Mouse (Mus musculus) urinary bladder, postnatal 14 days (tissue): Measurements from ENCODE around the gene Anapc16.
"Not testable (repeated sequence)": the region's sequence is repeated elsewhere in the genome, so short reads cannot be mapped to it uniquely, and the experiment has no call there.

Experiments used
- DNase-seq: peaks from one replicate; pipeline ENCODE4 v3.0.0; 2021; ENCODE audit warnings: low spot score

Gene Anapc16

GRCm38 (mm10) chr10:59999057-59999456 lies 3.9 kb downstream of the Anapc16 start:
- no peak for DNase-seq

- DNase-seq: peak; percentile 40
These were observed 5.3 kb downstream of the Anapc16 start for GRCm38 (mm10) chr10:59997591-59997990.

GRCm38 (mm10) chr10:59995889-59996288 lies 7.0 kb downstream of the Anapc16 start:
- no peak for DNase-seq

GRCm38 (mm10) chr10:59993813-59994212 lies 9.1 kb downstream of the Anapc16 start:
- not testable (repeated sequence) for DNase-seq

- DNase-seq: no peak
These were observed 10.9 kb downstream of the Anapc16 start for GRCm38 (mm10) chr10:59992024-59992423.

GRCm38 (mm10) chr10:59991262-59991880 lies 11.6 kb downstream of the Anapc16 start:
- no peak for DNase-seq

GRCm38 (mm10) chr10:59990393-59990792 lies 12.5 kb downstream of the Anapc16 start:
- DNase-seq: no peak

- no peak for DNase-seq
These were observed 14.9 kb downstream of the Anapc16 start for GRCm38 (mm10) chr10:59988036-59988435.

GRCm38 (mm10) chr10:59982379-59982873 lies 20.5 kb downstream of the Anapc16 start:
- DNase-seq: no peak

GRCm38 (mm10) chr10:59981792-59982191 lies 21.1 kb downstream of the Anapc16 start:
- DNase-seq: peak; percentile 36

GRCm38 (mm10) chr10:59981336-59981735 lies 21.6 kb downstream of the Anapc16 start:
- no peak for DNase-seq

- no peak for DNase-seq
These were observed 22.1 kb downstream of the Anapc16 start for GRCm38 (mm10) chr10:59980815-59981244.

- DNase-seq: peak; percentile 90
These were observed 23.8 kb downstream of the Anapc16 start for GRCm38 (mm10) chr10:59978873-59979743.

- DNase-seq: no peak
These were observed 24.5 kb downstream of the Anapc16 start for GRCm38 (mm10) chr10:59978401-59978800.

GRCm38 (mm10) chr10:59977715-59978343 lies 25.1 kb downstream of the Anapc16 start:
- DNase-seq: no peak

- DNase-seq: no peak
These were observed 25.8 kb downstream of the Anapc16 start for GRCm38 (mm10) chr10:59977141-59977540.

- DNase-seq: no peak
These were observed 28.1 kb downstream of the Anapc16 start for GRCm38 (mm10) chr10:59974786-59975185.

GRCm38 (mm10) chr10:59974191-59974664 lies 28.7 kb downstream of the Anapc16 start:
- DNase-seq: peak; percentile 70

GRCm38 (mm10) chr10:59973400-59973799 lies 29.5 kb downstream of the Anapc16 start:
- no peak for DNase-seq

- DNase-seq: no peak
These were observed 29.9 kb downstream of the Anapc16 start for GRCm38 (mm10) chr10:59972999-59973398.

GRCm38 (mm10) chr10:59972534-59972933 lies 30.4 kb downstream of the Anapc16 start:
- no peak for DNase-seq

- DNase-seq: no peak
These were observed 31.1 kb downstream of the Anapc16 start for GRCm38 (mm10) chr10:59971813-59972212.
